Mouse (Mus musculus) heart, postnatal 4 days (tissue): ENCODE data around the gene Magohb. TPM values are rescaled to one million over a fixed set of nuclear protein-coding genes. Genes with fewer than 3 reads are reported as not detected.
"Not testable (repeated sequence)": the region's sequence is repeated elsewhere in the genome, so short reads cannot be mapped to it uniquely, and the experiment has no call there.

Experiments
- DNase-seq: peaks from one replicate; pipeline ENCODE4 v3.0.0; 2021
- total RNA-seq, 2 experiments: library from RNA; stranded (reverse); gene quantifications; 2 replicates each; pipeline ENCODE4 v1.2.3; 2021

Gene Magohb
- 10 to 100 TPM; 15.7 to 18.5 TPM for total RNA-seq

DNA sequence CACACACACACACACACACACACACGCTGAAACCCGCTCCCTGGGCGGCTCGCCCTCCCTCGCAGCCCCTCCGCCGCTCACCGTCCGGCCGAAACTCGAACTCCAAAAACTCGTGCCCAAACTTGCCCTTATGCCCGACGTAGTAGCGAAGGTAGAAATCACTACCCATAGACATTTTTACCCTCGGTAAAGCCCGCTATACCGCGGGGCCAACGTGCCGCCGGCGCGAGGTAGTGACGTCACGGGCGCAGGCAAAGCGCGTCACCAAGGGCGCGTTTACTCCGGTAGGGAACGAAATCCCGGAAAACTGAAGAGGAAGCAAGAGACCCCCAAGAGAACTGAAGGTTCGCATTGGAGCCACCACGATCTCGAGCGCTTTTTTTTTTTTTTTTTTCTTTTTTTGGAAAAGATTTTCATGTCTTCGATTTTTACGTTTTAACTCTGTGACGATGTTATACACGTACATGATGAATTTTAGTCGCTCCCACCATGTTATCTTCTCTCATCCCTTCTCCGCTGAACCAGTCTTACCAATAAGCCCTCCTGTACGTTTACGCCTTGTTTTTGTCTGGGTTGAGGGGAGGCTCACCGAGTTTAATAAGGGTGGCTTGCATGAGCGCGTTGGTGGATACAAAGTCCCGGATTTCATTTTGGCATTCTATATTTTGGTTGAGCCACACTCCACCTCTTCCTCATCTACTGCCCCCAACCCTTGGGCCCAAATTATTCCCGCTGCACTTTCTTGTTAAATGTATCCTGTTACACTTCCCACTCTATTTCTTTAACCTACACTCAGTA lies at the start of gene Magohb:
TSS of gene Magohb (minus strand) at position 254 of the 798 bp plus-strand sequence.
- DNase-seq: peak; percentile 93

DNA sequence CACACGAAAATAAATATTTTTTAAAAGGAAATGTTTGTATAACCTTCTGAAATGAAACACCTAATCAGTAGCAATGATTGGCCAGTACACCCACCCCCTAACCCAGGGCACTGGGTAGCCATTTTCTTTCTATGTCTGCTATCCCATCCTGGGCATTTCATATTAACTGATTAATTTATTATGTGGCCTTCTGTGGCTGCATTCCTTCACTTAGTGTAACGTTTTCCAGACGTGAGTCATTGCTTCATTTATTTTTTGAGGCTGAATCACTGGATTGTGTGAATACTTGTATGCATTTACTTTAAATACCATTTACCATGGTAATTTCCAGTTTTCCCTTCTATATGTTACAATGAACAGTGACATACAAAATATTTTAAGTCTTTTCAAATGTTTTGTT lies 47.0 kb upstream of the Magohb start:
- DNase-seq: no peak

DNA sequence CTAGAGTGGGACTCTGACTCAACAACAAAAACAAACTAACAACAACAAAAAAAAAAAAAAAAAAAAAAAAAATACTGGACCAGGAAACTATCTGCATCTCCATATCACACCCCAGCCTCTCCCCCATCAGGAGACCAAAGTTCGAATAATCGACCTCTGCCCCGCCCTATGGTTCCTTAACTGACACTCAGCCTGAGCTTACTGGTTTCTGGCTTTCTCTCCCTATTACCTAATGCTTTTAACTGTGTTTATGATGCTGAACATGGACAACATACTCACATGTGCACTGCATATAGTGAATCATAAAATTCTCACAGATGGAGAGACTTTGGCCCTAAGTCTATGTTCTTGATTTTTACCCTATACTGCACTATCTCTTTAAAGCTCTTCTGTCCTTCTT lies 46.3 kb upstream of the Magohb start:
- DNase-seq: no peak

DNA sequence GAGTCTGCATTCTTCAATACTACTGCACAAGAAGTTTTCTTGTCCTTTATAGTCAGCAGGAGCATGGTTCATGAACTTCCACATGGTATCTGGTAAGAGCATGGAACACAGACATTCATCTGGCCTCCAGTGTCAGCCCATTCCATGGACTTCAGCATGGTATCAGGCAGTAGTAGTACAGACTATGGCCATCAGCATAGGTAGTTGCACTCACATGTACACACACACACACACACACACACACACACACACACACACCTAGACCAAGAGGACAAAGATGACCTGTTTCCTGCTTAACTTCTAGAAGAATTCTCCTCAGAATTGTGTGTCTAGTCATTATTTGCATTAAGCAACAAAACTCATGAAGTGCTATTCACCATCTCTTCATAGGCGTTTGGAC lies 45.7 kb upstream of the Magohb start:
- no peak for DNase-seq

DNA sequence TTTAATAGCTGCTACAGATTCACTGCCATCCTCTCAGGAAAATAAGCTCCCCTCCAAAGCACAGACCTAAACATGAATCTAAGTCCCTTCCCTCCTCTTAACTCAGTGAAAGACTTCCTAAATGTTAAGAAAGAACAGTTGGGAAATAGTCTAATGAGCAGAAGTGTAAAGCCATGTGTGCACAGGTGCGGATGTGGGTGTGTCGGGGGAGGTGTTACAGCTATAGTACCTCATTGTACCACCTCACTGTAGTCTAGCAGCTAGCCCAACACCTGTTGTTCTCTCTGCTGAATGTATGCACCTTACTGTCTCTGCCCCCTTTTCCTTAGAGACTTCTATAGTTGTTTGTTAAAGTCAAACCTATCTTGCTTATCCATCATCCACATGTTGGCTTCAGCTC lies 34.0 kb upstream of the Magohb start:
- DNase-seq: no peak

DNA sequence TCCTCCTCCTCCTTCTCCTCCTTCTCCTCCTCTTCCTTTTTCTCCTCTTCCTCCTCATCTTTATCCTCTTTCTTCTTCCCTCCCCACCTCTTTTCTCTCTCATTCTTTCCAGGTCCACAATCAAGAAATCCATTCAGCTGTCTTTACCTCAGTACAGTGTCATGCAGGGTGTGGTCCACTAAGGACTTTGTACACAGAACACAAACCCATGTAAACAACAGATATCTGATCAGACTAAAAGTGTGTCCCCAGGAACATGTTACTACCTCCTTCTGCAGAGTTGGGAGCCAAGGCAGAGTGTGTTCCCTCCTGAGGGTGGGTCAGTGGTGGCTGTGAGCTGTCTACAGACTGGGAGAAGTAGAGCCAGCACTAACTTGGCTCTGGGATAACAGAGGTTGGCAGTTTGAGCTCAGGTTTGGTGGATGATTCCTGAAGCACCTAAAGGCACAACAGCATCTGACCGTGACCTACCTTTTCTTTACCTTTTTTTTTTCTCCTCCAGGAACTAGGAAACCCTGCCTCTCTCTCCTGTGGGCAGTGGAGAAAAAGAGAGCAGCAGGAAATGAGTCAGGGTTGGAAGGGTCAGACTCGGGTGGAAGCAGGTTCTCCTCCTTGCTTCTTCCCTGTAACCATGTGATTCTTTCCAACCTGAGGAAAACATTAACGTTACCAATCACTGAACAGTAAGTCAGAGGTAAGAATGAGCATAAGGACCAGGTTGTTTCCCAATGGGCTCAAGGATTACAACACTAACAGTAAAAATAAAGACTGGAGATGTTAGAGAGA lies 29.0 kb upstream of the Magohb start:
- DNase-seq: no peak

DNA sequence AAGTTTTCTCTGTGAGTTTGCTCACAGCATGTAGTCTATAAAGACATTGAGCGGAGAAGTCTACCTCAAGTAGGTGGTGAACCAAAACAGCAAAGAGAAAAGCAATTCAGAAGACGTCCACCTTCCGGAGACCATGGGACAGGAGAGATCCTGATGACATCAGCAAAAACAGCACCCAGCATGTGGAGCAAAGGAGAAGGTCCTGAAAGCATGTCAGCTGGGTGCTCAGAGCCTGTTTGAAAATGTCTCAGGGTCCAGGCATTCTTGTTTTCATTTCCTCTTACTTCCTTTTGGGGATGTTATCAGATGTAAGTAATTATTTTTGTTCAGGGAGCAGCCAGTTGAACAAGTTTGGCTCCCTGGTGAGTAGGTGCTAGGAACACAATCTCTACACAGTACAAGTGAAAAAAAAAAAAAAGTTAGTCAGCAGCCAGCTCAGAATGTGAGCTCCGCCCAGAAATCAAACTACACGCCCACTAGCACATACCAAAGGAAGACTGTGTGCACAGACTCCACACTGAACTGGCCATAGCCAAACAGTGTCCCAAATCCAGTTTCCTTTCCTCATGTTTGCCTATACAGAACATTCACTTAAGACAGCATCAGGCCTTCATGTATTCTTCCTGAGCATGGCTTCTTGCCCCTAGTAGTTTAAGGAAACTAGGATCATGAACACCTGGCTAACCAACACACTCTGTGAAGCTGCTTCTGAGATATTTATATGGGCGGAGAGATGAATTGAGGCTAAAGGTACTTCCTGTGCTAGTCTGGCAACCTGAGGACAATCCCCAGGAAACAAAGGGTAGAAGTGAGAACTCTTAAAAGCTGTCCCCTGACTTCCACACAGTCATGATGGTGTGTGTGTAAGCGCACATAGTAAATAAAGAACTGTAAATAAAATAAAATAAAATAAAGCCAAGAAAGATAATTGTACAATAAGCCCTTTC lies 23.4 kb upstream of the Magohb start:
- no peak for DNase-seq

DNA sequence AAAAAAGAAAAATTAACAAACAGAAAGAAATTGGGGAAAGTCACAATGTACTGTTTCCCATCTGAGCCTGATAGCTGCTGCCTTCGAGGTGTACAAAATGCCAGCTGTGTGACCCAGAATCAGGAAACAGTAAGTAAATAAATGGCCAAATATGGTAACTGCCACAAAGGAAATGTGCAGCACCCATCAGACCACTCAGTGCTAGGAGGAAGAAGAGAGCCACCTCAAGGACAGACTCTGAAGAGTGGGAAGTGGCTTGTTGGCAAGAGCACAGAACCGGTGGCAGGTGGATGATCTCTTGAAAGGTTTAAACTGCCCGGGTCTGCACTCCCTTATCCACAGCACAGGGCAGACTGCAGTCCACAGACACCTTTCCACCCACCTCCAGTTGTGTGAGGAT lies 15.0 kb upstream of the Magohb start:
- DNase-seq: no peak

DNA sequence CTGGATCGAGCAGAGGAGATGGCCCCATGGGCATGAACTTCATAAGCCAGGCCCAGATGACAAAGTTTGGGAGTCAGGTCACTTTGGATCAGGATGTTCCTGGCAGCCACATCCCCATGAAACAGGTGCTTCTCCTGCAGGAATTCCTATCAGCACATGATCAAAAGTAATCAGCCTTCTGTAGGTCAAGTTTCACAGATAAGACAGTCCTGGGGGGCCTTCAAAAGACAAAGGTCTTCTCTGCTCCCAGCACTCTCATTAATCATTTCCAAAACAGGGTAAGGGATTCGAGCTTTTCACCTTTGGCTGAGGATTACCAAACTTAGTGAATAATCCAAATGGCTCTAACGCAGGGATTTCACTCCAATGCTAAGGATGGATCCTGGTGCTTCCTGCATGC lies 11.7 kb upstream of the Magohb start:
- no peak for DNase-seq

DNA sequence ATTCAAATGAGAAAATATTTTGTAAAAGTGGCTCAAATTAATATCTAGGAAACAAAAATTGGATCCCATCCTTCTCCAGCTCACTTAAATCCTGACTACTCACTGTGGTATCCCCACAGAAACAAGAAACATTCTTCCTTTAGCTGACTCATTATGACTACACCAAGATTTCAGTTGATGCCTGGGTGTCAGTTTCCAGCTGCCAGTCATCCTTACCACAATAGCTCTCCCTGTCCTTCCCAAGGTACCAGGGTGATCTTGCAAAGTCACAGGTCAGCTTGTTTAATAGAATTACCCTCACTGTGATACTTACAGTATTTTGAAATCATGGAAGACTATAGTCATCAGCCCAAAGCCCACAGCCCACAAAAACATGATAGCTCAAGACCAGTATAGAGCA lies 5.5 kb upstream of the Magohb start:
- no peak for DNase-seq

DNA sequence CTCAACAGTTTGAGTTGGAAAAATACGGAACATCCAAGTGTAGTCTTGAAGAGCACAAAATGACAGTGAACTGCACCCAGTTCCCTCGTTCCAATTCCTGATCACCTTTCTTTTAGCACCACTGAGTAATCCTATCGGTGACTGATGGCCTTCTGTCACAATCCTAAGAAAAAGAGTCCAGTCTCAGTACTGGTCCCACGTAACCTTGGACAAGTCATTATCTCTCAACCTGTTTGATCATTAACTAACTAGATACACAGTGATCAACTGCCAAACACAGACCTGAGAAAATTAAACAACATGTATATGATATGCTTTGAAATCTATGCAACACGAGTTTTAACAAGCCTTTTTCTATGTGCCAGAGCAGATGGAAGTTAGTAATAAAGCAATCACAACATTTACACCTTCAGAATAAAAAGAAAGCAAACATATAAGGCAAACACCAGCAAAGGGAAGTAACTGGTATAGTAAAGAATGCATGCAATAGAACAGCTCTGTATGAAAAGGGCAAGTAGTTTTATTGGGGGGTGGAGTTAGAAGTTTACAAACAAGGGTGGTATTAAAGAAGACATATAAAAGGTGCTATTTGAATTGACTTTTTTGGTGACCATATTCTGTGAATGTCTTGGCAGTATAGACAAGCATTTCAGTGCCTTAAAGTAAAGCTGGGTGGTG lies 1.5 kb upstream of the Magohb start:
- DNase-seq: no peak

DNA sequence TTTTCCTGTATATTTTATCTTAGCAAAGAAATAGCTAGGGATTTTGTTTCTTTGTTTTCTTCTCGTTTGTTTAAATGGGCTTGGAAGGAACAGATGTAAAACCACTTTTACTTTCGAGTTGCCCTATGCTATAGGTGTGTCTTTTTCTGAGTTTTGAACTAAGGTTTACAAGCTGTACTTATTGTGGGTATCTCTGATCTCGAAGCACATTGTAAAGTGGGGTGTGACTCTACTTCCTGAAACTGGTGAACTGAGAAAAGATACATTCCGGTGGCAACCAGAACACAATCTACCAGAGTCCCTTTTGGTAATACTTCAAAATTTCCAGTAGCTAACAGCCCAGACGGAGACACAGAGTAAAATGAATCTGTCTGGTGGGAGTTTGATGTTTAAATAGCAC lies 872 bp upstream of the Magohb start:
- no peak for DNase-seq

DNA sequence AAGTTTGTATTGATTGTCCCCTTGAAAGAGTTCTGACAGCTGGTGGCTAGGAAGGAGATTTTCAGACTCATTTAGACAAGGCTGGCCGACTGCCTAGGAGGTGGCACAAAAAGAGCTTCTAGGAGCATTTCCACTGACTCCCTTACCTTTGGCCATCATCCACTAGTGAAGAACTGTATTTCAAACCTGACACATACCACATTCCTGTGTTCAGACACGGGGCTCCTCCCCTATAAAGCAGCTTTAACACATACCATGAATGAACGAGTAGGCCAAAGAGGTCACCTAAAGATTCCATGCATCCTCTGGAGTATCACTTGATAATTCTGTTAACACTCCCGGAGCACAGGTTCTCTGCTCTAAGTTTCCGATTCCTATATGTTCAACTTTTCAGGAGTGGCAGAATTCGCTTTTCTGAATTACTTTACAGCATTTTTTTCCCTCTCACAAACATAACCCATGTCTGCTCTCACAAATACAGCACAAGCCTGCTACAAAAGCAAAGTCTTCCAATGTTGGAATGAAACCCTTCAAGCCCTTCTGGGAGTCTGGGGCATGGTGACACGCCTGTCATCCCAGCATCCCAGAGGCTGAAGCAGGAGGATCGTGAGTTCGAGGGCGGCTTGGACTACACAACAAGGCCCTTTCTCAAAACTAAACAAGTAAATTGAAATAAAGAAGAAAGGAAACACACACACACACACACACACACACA lies 611 bp downstream of the Magohb start:
- no peak for DNase-seq

DNA sequence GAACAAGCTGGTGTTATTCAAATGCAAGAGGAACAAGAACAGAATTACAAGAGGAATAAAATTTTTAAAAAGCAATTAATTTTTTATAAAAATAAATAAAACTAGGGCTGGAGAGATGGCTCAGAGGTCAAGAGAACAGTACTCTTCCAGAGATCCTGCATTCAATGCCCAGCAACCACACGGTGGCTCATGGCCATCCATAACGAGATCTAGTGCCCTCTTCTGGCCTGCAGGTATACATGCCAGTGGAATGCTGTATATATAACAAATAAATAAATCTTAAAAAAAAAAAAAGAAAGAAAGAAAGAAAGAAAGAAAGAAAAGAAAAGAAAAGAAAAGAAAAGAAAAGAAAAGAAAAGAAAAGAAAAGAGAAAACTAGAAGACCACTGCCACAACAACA lies 2.6 kb downstream of the Magohb start:
- DNase-seq: peak; percentile 38

DNA sequence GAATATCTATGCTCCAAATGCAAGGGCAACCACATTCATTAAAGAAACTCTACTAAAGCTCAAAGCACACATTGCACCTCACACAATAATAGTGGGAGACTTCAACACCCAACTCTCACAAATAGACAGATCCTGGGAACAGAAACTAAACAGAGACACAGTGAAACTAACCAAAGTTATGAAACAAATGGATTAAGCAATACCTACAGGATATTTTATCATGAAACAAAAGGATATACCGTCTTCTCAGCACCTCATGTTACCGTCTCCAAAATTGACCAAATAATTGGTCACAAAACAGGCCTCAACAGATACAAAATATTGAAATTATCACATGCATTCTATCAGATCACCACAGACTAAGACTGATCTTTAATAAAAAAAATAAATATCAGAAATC lies 14.9 kb downstream of the Magohb start:
- not testable (repeated sequence) for DNase-seq

DNA sequence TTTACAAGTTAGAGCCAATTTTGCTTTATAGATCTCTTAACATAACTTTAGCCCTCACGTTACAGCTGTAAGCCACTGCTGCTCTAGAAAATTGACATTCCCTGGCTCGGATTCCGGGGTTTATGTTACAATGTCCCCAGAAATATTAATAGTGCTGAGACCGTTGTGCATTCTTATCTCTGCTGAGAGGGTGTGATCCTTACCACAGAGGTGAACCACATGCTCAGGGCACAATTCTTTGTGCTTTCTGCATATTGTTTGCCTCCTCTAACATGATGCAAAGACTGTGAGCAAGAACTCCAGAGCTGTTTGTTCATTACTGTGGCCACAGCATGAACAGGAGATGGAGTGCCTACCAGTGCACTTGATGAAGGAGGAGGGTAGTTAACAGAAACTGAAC lies 16.4 kb downstream of the Magohb start:
- DNase-seq: no peak

DNA sequence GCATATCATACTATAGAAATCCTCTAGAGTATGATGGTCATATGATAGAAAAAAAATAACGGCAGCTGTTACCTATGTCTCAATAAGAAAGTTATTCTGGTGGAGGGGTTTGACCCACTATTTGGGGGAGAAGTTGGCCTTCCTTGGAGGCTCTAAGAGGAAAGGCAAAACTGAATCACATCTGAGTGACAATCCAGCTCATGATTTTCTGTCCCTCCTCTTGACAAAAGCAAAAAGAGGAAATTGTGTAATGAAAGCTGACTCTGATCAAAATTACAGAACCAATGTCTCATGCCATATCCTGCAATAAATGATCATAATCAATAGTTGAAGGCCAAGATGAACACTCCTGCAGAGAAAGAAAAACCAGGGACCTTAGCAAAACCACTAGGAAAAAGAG lies 20.7 kb downstream of the Magohb start:
- no peak for DNase-seq

DNA sequence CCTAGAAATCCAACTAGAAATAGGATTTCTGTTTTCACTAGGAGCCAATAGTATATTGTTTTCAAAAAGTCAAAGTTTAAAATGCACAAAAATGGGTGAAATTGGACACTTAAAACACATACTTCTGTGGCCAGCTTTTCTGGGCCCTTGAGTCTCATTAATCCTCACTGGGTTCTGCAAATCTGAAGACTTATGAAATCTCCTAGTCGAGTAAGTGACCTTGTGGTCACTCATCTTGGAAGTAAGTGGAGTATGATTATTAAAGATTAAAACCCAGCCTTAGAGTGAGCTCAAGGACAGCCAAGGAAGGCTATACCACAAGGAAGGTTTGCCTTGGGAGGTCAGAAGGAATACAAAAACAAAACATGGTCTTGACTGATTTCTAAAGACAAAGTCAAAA lies 22.7 kb downstream of the Magohb start:
- DNase-seq: no peak

DNA sequence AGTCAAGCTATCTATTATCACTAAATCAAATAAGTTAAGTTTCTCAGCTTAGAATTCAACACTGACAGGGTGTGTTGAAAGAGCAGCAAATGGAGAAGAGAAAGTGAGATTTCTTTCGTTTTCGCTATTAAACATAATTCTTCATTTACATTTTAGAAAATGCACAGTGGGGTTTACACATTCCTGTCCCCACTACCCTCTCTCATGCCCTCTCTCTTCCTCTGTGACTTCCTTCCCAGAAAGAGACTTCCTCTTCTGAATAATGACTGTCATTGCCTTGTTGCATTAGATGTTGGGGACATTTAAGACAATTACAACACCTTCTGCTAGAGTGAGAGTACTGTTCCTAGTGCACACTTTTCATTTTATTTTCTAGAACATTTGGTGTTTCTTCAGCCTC lies 23.4 kb downstream of the Magohb start:
- DNase-seq: no peak

DNA sequence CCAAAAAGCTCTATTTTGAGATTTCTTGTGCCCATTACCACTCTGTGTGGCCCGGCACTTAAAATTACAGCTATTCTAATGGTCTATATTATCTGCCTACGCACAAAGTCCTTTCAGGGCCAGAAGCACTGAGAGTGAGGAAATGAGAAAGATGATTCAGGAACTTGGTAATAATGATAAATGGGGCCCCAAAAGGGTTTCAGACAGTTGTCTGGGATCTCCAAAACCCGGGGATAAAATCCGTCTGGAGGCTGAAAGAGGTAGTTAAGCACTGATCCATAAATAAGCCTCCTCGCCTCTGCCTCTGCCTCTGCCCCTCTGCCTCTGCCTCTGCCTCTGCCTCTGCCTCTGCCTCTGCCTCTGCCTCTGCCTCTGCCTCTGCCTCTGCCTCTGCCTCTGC lies 28.9 kb downstream of the Magohb start:
- DNase-seq: no peak

DNA sequence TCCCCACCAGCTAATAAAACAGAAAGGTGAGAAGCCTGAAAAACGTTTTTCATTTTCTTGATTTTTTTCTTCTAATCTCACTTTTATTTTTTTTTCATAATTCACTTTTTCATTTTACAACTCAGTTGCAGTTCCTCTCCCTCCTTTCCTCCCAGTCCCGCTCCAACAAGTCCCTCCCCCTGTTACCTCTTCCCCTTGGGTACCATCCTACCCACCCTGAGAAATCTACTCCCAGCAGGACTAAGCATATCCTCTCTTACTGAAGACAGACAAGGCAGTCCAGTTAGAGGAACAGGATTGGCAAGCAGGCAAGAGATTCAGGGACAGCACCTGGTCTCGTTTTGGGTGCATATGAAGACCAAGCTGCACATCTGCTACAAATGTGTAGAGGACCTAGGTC lies 30.3 kb downstream of the Magohb start:
- no peak for DNase-seq

DNA sequence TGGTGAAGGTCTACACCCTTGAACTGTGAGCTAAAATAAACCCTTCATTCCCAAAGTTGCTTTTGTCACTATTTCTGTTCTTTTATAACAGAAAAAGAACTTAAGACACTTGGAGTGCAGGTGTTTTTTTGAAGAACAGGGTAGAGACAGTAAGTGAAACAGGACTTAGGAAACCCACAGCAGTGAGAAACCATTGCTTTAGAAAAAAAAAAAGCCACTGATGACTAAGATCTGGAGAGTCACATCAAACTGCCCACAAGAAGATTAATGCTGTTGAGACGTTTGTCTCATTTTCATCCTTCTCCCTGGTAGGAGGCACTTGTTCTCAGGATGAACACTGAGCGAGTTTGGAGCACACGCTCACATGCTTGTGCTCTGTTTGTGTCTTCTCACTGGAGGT lies 31.0 kb downstream of the Magohb start:
- DNase-seq: no peak
